Mouse (Mus musculus) E14TG2a.4 (cell line): ENCODE measurements around the gene Hdgf.

Experiments
- CTCF ChIP-seq: conservative IDR thresholded peaks from 2 replicates; pipeline ENCODE4 v1.5.1; 2014; ENCODE audit warnings: low read length
- NANOG ChIP-seq: IDR thresholded peaks from 2 replicates; pipeline ENCODE4 v1.6.1; 2014; ENCODE audit warnings: borderline replicate concordance, low read length, mixed read lengths

DNA sequence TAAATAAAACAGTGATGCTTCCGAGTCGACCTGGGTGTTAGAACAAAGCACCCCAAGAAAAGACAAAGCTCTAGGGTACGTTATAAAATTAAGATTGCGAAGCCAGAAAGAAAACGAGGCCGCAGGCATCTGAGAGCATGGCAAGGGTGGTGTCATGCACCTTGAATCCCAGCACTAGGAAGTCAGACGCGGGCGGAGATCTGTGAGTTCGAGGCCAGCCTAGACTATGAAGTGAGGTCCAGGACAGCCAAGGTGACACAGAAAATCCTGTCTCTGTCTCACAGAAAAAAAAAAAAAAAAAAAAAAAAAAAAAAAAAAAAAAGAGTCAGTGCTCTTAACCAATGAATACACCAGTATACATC lies 20.1 kb upstream of the Hdgf start:
- TF ChIP-seq CTCF = no peak
- no peak for TF ChIP-seq NANOG
